Mouse (Mus musculus) adipose tissue, adult 10 weeks (tissue): ENCODE data around the gene Ccdc34. TPM values are rescaled to one million over a fixed set of nuclear protein-coding genes. Genes with fewer than 3 reads are reported as not detected.

Experiments
- polyA plus RNA-seq: library from polyadenylated mRNA; stranded (reverse); fragments of 350-450 nt; fragmentation: Illumina TruSeq; extraction: RNeasy Lipid Tissue Mini Kit (QIAGEN cat#74804); gene quantifications from one replicate; pipeline ENCODE4 v1.2.3, GENCODE M21; 2014; ENCODE audit warnings: low read depth, low replicate concordance

Ccdc34 gene
- 10.4 TPM for polyA plus RNA-seq

GRCm38 (mm10) chr2:110017616-110018505, at the start of gene Ccdc34:
TSS of gene Ccdc34 (plus strand) at chr2:110017817.

Other genes with a start within 250 kb of the Ccdc34 start
- 40.8 TPM for gene Lin7c, start 127.0 kb upstream of the Ccdc34 start, polyA plus RNA-seq
- 23.4 TPM for gene Lgr4, start 100.2 kb upstream of the Ccdc34 start, polyA plus RNA-seq